Mouse (Mus musculus) C2C12 (cell line): Measurements from ENCODE around the gene Tfap2a.

Experiments used
- CTCF ChIP-seq: IDR thresholded peaks from one replicate; pipeline ENCODE4 v1.5.1; 2011; ENCODE audit not compliant: control insufficient read depth, insufficient read depth, insufficient read length
- FOSL1 ChIP-seq: IDR thresholded peaks from one replicate; pipeline ENCODE4 v1.8.0; 2011; ENCODE audit warnings: mild to moderate bottlenecking, low read length; ENCODE audit not compliant: poor library complexity, insufficient read depth, severe bottlenecking
- MAX ChIP-seq: IDR thresholded peaks from one replicate; pipeline ENCODE4 v1.6.1; 2011; ENCODE audit warnings: mild to moderate bottlenecking, control low read depth
- MYOD1 ChIP-seq: IDR thresholded peaks from one replicate; pipeline ENCODE4 v1.6.1; 2011; ENCODE audit warnings: low read depth; ENCODE audit not compliant: control insufficient read depth, insufficient read length
- USF1 ChIP-seq: IDR thresholded peaks from one replicate; pipeline ENCODE4 v1.6.1; 2011; ENCODE audit warnings: low read depth, mild to moderate bottlenecking, control low read depth, moderate library complexity

GRCm38 (mm10) chr13:40738196-40738880 lies at the start of gene Tfap2a:
- TF ChIP-seq CTCF (no peak), USF1 (no peak), FOSL1 (no peak), MAX (no peak), MYOD1 (no peak)
